Mouse (Mus musculus) midbrain, postnatal 0 days (tissue): Measurements from ENCODE around the gene Pnkp. TPM values are rescaled to one million over a fixed set of nuclear protein-coding genes. Genes with fewer than 3 reads are reported as not detected.

Experiments
- ATAC-seq: fragments of 200-750 bp; cut with Nextera tagmentation; 2 replicates; pipeline ENCODE4 v1.8.0; 2017; ENCODE audit warnings: moderate number of reproducible peaks, mild to moderate bottlenecking, moderate TSS enrichment, moderate library complexity; ENCODE audit not compliant: low FRiP score
- DNase-seq: peaks from one replicate; pipeline ENCODE4 v3.0.0-alpha.2; 2015; ENCODE audit warnings: low spot score
- H3K27ac ChIP-seq: fragments of 300-500 bp; sonication (generic); 2 replicates; pipeline ENCODE4 v1.5.1; 2014; ENCODE audit warnings: low read depth, mild to moderate bottlenecking, low read length, mixed read lengths
- H3K27me3 ChIP-seq: fragments of 300-500 bp; sonication (generic); 2 replicates; pipeline ENCODE4 v1.6.1; 2014; ENCODE audit warnings: low read length, control low read depth, mixed read lengths; ENCODE audit not compliant: insufficient read depth
- H3K36me3 ChIP-seq: fragments of 300-500 bp; sonication (generic); 2 replicates; pipeline ENCODE4 v1.6.1; 2014; ENCODE audit warnings: low read length, control low read depth, mixed read lengths; ENCODE audit not compliant: insufficient read depth
- H3K4me1 ChIP-seq: fragments of 300-500 bp; sonication (generic); 2 replicates; pipeline ENCODE4 v1.6.1; 2014; ENCODE audit warnings: mild to moderate bottlenecking, control low read depth, antibody characterized with exemption, low read length, mixed read lengths; ENCODE audit not compliant: insufficient read depth
- H3K4me2 ChIP-seq: fragments of 300-500 bp; sonication (generic); 2 replicates; pipeline ENCODE4 v1.6.1; 2014; ENCODE audit warnings: low read depth, mild to moderate bottlenecking, low read length, mixed read lengths; ENCODE audit not compliant: poor library complexity, severe bottlenecking
- H3K4me3 ChIP-seq: fragments of 300-500 bp; sonication (generic); 2 replicates; pipeline ENCODE4 v1.5.1; 2014; ENCODE audit warnings: low read depth, mild to moderate bottlenecking, low read length, moderate library complexity
- H3K9ac ChIP-seq: fragments of 300-500 bp; sonication (generic); replicated peaks from 2 replicates; pipeline ENCODE4 v1.6.1; 2014; ENCODE audit warnings: mild to moderate bottlenecking, low read length, moderate library complexity, mixed read lengths; ENCODE audit not compliant: poor library complexity, severe bottlenecking
- H3K9me3 ChIP-seq: fragments of 300-500 bp; sonication (generic); 2 replicates; pipeline ENCODE4 v1.6.1; 2016; ENCODE audit warnings: low read length, control low read depth
- CTCF ChIP-seq: IDR thresholded peaks from 2 replicates; pipeline ENCODE4 v1.5.1; 2016; ENCODE audit warnings: antibody characterized with exemption, mild to moderate bottlenecking
- WGBS: fragments of 180-500 bp; shearing (Covaris S2); extraction: QIAGEN DNeasy Blood & Tissue Kit; methylation state at CpG from one replicate; pipeline ENCODE4 v1.1.7; 2014; 5-methylcytosine and 5-hydroxymethylcytosine counted together
- polyA plus RNA-seq: library from polyadenylated mRNA; unstranded; fragments of >200 nt; fragmentation: Nextera tagmentation; extraction: Ambion mirVana; gene quantifications from 2 replicates; pipeline ENCODE4 v1.2.1, GENCODE M21; 2015
- total RNA-seq: library from RNA; depleted of rRNA; stranded (reverse); fragments of >200 nt; gene quantifications from 2 replicates; pipeline ENCODE4 v1.2.3, GENCODE M21; 2014

The Pnkp gene
- total and polyA plus RNA-seq, 2 experiments from 2014 or later: 31.2 to 32.4 TPM

GRCm38 (mm10) chr7:44893197-44893596 is 36.3 kb downstream of the Pnkp start:
- H3K4me1 ChIP-seq: peaks cover 33% of the 10 kb centered on the region
- DNase-seq (peak; percentile 37), ATAC-seq (no peak)
- TF ChIP-seq CTCF: no peak
- H3K27me3 ChIP-seq: no peaks in the 10 kb centered on the region
- WGBS: 2% methylated on average over 8 of the region's 8 CpGs
- H3K4me3 ChIP-seq: peak overlapping the region; percentile 87
- no peaks in the 10 kb centered on the region for H3K9me3 ChIP-seq
- 0 out of 2 replicates have a peak overlapping the region, but pooled peaks have one; percentile 8 for H3K9ac ChIP-seq
- peak overlapping the region; percentile 83 for H3K27ac ChIP-seq
- H3K4me2 ChIP-seq: peak overlapping the region; percentile 93
- 0 out of 2 replicates have a peak, but pooled peaks cover 7% of the 10 kb centered on the region for H3K36me3 ChIP-seq

GRCm38 (mm10) chr7:44894175-44894574 is 37.2 kb downstream of the Pnkp start:
- H3K4me1 ChIP-seq: peaks cover 33% of the 10 kb centered on the region
- 88% methylated on average over 3 of the region's 3 CpGs for WGBS

DNA sequence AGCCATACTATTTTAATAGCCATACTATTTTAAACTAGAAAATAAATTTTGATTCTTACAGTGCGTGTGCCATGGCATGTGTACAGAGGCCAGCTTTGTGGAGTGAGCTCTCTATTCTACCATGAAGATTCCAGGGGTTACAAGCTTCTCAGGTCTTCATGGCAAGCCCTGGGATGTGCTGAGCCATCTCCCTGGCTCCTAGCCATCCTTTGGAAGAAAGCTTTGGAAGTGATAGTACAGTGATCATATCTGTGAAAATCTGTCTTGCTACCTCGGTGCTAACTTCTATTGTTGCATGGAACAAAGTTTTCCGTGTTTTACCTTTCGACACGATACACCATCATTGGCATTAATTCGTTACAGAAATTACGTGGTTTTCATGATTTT is 38.3 kb downstream of the Pnkp start:
- WGBS: 20% methylated on average over 7 of the region's 7 CpGs
- DNase-seq (no peak), ATAC-seq (no peak)

More at GRCm38 (mm10) chr7:44894175-44894574, 37.2 kb downstream of the Pnkp start:
- ATAC-seq: no peak
- peaks cover 2% of the 10 kb centered on the region; the same call in 1 of the 2 replicates for H3K36me3 ChIP-seq
- no peak for TF ChIP-seq CTCF
- H3K4me2 ChIP-seq: no peak overlapping the region
- H3K4me3 ChIP-seq: no peak overlapping the region
- H3K27me3 ChIP-seq: no peaks in the 10 kb centered on the region
- no peak overlapping the region for H3K9ac ChIP-seq
- H3K27ac ChIP-seq: peak overlapping the region; percentile 91; the same call in 1 of the 2 replicates
- no peak for DNase-seq
- no peaks in the 10 kb centered on the region for H3K9me3 ChIP-seq

DNA sequence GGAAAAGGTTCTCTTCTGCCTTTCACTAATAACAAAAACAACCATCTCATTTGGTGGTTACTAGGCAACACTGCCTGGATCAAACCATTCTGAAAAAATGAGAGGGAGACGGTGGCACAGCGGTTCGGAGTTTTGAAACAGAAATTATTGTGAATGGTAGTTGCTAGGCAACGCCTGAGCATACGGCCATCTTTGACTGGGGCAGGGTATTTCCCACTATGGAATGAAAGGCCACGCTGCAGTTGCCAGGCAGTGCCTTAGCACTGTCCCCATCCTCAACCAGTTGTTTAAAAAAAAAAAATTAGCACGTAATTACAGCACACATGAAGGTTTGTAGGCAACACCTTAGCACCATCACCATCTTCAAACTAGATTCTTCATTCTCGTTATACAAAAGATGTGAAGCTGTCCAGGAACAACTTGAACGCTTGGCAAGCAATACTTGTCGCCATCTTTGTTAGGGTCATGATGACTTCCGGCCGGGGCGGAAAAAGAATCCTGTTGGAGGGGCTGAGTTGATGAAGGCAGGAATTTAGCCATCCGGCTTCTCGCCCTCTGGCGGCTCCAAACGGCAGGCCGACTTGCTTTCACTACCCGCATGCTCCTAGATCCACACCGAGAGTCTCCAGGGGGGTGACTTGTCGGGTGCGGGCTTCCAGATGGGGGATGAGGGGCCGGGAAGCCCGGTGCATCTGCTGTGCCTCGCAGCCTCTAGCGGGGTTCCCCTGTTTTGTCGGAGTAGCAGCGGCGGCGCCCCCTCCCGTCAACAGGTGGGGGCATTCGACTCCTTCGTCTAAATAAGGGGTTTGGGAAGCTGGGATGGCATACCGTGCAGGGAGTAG is 38.9 kb downstream of the Pnkp start, which contains the start of gene Fuz:
TSS of gene Fuz (plus strand) at position 487 of the 842 bp plus-strand sequence.
- ATAC-seq (peak; percentile 80), DNase-seq (peak; percentile 98)
- Histone ChIP-seq H3K4me1 (peaks cover 28% of the 10 kb centered on the region), H3K4me2 (peak within 1 kb of the TSS; percentile 70), H3K4me3 (peak within 1 kb of the TSS; percentile 57), H3K27ac (peak within 1 kb of the TSS; percentile 91), H3K9me3 (no peaks in the 10 kb centered on the region), H3K9ac (peak within 1 kb of the TSS; percentile 81), H3K36me3 (peaks cover 19% of the 10 kb centered on the region), H3K27me3 (no peaks in the 10 kb centered on the region)
- peak; percentile 82 for TF ChIP-seq CTCF
- WGBS: under 1% methylated on average over 34 of the region's 34 CpGs

More for the DNA sequence above, 38.3 kb downstream of the Pnkp start:
- Histone ChIP-seq H3K4me3 (peak overlapping the region; percentile 57), H3K4me1 (peaks cover 33% of the 10 kb centered on the region), H3K36me3 (peaks cover 13% of the 10 kb centered on the region), H3K9ac (0 out of 2 replicates have a peak overlapping the region, but pooled peaks have one; percentile 19), H3K27ac (peak overlapping the region; percentile 91), H3K9me3 (no peaks in the 10 kb centered on the region), H3K4me2 (peak overlapping the region; percentile 70), H3K27me3 (no peaks in the 10 kb centered on the region)
- TF ChIP-seq CTCF: no peak

- H3K9ac ChIP-seq: peak overlapping the region; percentile 81
- H3K4me1 ChIP-seq: peaks cover 23% of the 10 kb centered on the region
- no peaks in the 10 kb centered on the region for H3K9me3 ChIP-seq
- no peak for DNase-seq
- H3K27ac ChIP-seq: peak overlapping the region; percentile 91
- TF ChIP-seq CTCF: no peak
- WGBS: 18% methylated on average over 10 of the region's 10 CpGs
- no peaks in the 10 kb centered on the region for H3K27me3 ChIP-seq
- H3K4me3 ChIP-seq: peak overlapping the region; percentile 57
- H3K36me3 ChIP-seq: peaks cover 19% of the 10 kb centered on the region
- no peak for ATAC-seq
- peak overlapping the region; percentile 70 for H3K4me2 ChIP-seq
Measured at GRCm38 (mm10) chr7:44896499-44896898, 39.6 kb downstream of the Pnkp start.

- DNase-seq (no peak), ATAC-seq (no peak)
- Histone ChIP-seq H3K9me3 (no peaks in the 10 kb centered on the region), H3K4me3 (no peak overlapping the region), H3K4me1 (peaks cover 19% of the 10 kb centered on the region), H3K36me3 (peaks cover 38% of the 10 kb centered on the region), H3K9ac (no peak overlapping the region), H3K27me3 (no peaks in the 10 kb centered on the region), H3K27ac (no peak overlapping the region), H3K4me2 (no peak overlapping the region; the same call in 1 of the 2 replicates)
- peak; percentile 49 for TF ChIP-seq CTCF
- WGBS: 37% methylated on average over 12 of the region's 19 CpGs
Measured at GRCm38 (mm10) chr7:44898607-44899006, 41.7 kb downstream of the Pnkp start.
